Mouse (Mus musculus) gastrocnemius, adult 18-20 months (tissue): ENCODE measurements around the gene Hsp90ab1. TPM values are rescaled to one million over a fixed set of nuclear protein-coding genes. Genes with fewer than 3 reads are reported as not detected.

Experiments
- DNase-seq: peaks from one replicate; pipeline ENCODE4 v3.0.0; 2021; ENCODE audit warnings: low spot score
- total RNA-seq, 2 experiments: library from RNA; stranded (reverse); gene quantifications; 2 replicates each; pipeline ENCODE4 v1.2.3; 2021

Hsp90ab1 gene
- total RNA-seq, 2 experiments from 2014 or later, result 1,074 to 1,224 TPM

- DNase-seq, result peak; percentile 77
Observed at GRCm38 (mm10) chr17:45581567-45581983, 8.5 kb upstream of the Hsp90ab1 start.

- peak; percentile 52 for DNase-seq
Observed at GRCm38 (mm10) chr17:45580958-45581477, 7.9 kb upstream of the Hsp90ab1 start.

GRCm38 (mm10) chr17:45579554-45579953 lies 6.5 kb upstream of the Hsp90ab1 start:
- no peak for DNase-seq

DNA sequence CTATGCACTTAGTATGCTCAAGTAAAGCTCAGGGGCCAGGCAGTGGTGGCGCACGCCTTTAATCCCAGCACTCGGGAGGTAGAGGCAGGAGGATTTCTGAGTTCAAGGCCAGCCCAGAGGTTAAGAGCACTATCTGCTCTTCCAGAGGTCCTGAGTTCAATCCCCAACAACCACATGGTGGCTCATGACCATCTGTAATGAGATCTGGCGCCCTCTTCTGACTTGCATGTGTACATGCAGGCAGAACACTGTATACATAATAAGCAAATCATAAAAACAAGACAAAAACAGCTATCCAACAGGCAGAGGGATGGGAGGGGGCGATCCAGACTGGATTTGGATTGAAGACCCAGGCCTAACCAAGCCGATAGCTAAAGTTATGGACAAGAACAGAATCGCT lies 5.8 kb upstream of the Hsp90ab1 start:
- no peak for DNase-seq

GRCm38 (mm10) chr17:45578242-45578641 lies 5.2 kb upstream of the Hsp90ab1 start:
- no peak for DNase-seq

- no peak for DNase-seq
Observed at GRCm38 (mm10) chr17:45575123-45575897, 2.2 kb upstream of the Hsp90ab1 start.

GRCm38 (mm10) chr17:45574129-45574761 lies 1.2 kb upstream of the Hsp90ab1 start:
- DNase-seq, result peak; percentile 70

- peak; percentile 97 for DNase-seq
Observed at GRCm38 (mm10) chr17:45573780-45574123, 681 bp upstream of the Hsp90ab1 start.

DNA sequence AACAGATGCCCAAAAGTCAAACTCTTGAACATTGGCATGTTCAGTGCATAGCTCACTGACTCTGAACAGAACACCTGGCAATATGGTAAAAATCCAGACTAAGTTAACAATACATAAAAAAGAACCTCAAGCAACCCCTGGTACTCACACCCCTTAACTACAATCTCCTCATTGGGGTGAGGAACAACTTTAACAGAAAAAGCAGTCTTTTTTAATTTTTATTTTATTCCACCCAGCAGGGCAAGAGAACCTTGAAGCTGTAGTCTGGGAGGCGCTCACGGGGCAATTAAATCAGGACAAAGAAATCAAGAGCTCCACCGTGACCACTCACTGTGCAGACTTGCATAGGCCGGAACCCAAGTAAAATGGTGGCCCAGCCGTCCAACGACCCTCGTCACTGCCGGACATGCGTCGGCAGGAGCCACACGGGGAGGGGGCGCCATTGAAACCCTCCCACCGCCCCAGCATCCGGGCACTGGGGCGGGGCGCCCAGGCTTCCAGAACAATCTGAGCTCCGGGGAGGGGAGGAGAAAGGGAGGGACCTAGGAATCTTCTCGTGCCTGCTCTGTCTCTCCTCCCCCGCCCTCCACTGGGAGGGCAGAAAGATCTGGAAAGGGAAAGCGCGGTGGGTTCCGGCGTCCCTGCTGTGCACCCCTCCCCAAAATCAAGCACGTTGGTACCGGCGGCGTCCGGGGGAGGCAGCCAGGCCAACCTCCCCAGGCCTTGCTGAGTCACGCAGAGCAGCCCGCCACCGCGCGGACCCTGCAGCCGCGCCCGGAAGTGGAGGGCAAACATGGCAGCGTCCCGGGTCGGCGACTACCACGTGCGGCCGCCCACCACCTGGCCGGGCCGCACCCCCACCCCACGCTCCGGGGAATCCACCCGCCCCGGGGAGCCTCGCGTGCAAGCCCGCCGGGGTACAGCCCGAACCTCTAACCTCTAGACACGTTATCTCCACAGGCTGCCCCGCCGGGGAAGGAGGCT lies 676 bp downstream of the Hsp90ab1 start:
- DNase-seq, result peak; percentile 72

GRCm38 (mm10) chr17:45569999-45570398 lies 3.1 kb downstream of the Hsp90ab1 start:
- DNase-seq, result no peak

GRCm38 (mm10) chr17:45568990-45569389 lies 4.1 kb downstream of the Hsp90ab1 start:
- DNase-seq, result no peak

GRCm38 (mm10) chr17:45567162-45567601 lies 5.9 kb downstream of the Hsp90ab1 start:
- DNase-seq, result no peak

- DNase-seq, result no peak
Observed at GRCm38 (mm10) chr17:45566360-45567161, 6.5 kb downstream of the Hsp90ab1 start.

DNA sequence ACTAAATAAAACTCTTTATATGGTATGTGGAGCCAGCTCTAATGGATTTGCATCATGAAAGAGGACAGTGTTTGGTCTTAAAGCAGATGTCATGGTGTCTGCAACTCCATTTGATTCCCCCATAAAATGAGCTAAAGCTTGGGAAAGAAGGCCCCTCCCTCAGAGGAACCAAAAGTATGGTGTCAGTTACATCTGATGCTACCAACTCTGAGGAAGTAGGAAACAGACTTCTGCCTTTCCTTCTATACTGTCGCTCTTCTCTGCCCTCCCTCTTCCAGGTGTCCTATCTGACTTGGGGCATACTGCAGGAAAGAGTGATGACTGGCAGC lies 7.1 kb downstream of the Hsp90ab1 start:
- DNase-seq, result no peak

- no peak for DNase-seq
Observed at GRCm38 (mm10) chr17:45565103-45565502, 8.0 kb downstream of the Hsp90ab1 start.

DNA sequence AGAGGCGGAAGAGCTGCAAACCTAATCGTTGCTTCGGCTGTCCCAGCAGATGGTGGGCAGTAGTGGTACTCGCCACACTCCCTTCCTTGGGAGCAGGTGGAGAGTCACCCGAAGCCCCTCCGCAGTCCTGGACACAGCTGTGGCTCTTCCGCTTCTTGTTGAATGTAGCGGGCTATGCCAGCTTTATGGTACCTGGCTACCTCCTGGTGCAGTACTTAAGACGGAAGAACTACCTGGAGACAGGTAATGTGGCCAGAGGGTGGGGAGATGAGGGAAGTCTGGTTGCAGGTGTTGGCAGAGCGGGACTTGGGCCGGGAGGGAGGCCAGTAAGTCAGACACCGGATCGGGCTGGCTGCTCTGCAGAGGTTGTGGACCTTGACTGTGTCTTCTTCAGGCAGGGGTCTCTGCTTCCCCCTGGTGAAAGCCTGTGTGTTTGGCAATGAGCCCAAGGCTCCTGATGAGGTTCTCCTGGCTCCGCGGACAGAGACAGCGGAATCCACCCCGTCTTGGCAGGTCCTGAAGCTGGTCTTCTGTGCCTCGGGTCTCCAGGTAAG lies 8.5 kb downstream of the Hsp90ab1 start:
- no peak for DNase-seq

DNA sequence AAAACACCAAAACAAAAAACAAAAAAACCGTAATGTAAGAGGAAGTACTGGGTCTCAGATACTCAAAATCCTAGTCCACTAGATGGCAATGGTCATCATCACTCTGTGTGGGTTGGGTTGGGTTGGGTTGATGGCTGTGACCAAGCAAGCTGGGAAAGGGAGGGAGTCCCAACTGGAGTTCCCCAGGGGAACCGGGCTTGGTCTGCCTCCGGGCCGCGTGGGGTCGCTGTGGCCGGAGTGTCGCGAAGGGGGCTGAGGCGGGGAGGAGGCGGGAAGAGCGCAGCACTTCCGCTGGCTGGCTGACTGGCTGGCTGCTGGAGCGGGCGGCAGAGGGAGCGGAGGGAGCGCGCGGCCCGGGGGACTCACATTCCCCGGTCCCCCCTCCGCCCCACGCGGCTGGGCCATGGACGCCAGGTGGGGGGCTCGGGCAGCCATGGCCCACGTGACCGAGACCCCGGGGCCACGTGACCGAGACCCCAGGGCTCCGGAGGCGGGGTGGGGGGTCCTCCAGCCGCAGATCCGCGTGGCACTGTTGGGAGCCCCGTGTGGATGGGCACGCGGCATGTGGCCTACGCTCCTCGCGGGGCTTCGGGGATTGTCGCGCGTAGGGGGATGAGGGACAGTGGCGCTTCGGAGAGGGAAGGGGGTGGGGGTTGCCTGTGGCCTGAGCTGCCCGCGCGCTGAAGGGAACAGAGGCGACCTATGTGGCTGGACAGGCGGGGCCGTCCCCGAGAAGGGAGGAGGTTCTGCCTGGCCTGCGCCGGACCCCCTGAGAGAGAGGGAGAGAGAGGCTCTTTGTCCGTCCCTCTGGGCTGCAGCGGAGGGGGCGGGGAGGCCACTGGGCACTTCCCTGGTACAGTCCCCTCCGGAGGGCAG lies 9.2 kb downstream of the Hsp90ab1 start, which contains the start of gene Slc35b2:
Gene Slc35b2, plus strand, starts transcription at position 220 of the 876 bp plus-strand sequence.
- DNase-seq, result peak; percentile 96

DNA sequence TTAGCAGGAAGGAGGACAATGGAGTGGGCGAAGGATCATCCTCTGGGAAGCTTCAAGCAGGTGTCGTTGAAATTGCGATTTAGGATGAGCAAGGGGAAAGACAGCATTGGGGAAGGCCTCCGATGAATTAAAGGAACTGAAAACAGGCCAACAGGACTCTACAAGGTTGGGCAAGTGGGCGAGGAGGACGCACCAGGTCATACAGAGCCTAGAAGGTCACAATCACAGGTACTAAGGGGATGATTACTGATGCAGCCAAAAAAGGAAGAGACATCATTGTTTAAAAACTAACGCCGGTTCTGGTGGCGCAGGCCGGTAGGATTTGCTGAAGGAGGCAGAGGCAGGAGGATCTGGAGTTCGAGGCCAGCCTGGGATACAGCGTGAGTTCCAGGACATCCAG lies 9.9 kb downstream of the Hsp90ab1 start:
- no peak for DNase-seq

- DNase-seq, result no peak
Observed at GRCm38 (mm10) chr17:45559732-45560525, 13.1 kb downstream of the Hsp90ab1 start.
